Mouse (Mus musculus): ENCODE measurements around the gene Cd300e. TPM values are rescaled to one million over a fixed set of nuclear protein-coding genes. Genes with fewer than 3 reads are reported as not detected.

The Cd300e gene
- polyA plus RNA-seq, 1 experiment, result 0.13 TPM

GRCm38 (mm10) chr11:115071631-115072294, 9.8 kb upstream of the Cd300e start:
- 0 out of 2 replicates have a peak overlapping the region, but pooled peaks have one; percentile 7 for H3K4me3 ChIP-seq (ENCODE audit: insufficient read depth, low read depth, low read length)
- TF ChIP-seq POLR2A (IDR thresholded peaks at IDR 0.05; ENCODE audit: low read depth, low read length), result no peak
- TF ChIP-seq CTCF (conservative IDR thresholded peaks at IDR 0.05; ENCODE audit: insufficient read depth, insufficient read length, low read depth, low read length), result no peak
- peak; percentile 65 for DNase-seq
- no peaks in the 10 kb centered on the region for H3K27me3 ChIP-seq (replicated peaks; ENCODE audit: control insufficient read depth, insufficient read depth, low read length)
- 4% methylated on average over 14 of the region's 14 CpGs for WGBS
- no peaks in the 10 kb centered on the region for H3K36me3 ChIP-seq (ENCODE audit: control insufficient read depth, insufficient read depth, low read length)
- H3K27ac ChIP-seq (ENCODE audit: insufficient read depth, low read depth, low read length), result peak overlapping the region; percentile 52; the same call in 1 of the 2 replicates
- H3K4me1 ChIP-seq (ENCODE audit: control insufficient read depth, insufficient read depth, low read length), result no peaks in the 10 kb centered on the region

- no peak overlapping the region for H3K27ac ChIP-seq (ENCODE audit: insufficient read depth, low read depth, low read length)
- H3K4me1 ChIP-seq (ENCODE audit: control insufficient read depth, insufficient read depth, low read length), result no peaks in the 10 kb centered on the region
- no peaks in the 10 kb centered on the region for H3K36me3 ChIP-seq (ENCODE audit: control insufficient read depth, insufficient read depth, low read length)
- WGBS, result 13% methylated on average over 9 of the region's 9 CpGs
- H3K4me3 ChIP-seq (ENCODE audit: insufficient read depth, low read depth, low read length), result no peak overlapping the region
- TF ChIP-seq POLR2A (IDR thresholded peaks at IDR 0.05; ENCODE audit: low read depth, low read length) (no peak), CTCF (conservative IDR thresholded peaks at IDR 0.05; ENCODE audit: insufficient read depth, insufficient read length, low read depth, low read length) (no peak)
- no peaks in the 10 kb centered on the region for H3K27me3 ChIP-seq (replicated peaks; ENCODE audit: control insufficient read depth, insufficient read depth, low read length)
- no peak for DNase-seq
These were observed 9.1 kb upstream of the Cd300e start for GRCm38 (mm10) chr11:115071015-115071551.

- DNase-seq, result peak; percentile 11
- Histone ChIP-seq H3K27ac (ENCODE audit: insufficient read depth, low read depth, low read length) (no peak overlapping the region), H3K27me3 (replicated peaks; ENCODE audit: control insufficient read depth, insufficient read depth, low read length) (no peaks in the 10 kb centered on the region), H3K4me3 (ENCODE audit: insufficient read depth, low read depth, low read length) (no peak overlapping the region), H3K36me3 (ENCODE audit: control insufficient read depth, insufficient read depth, low read length) (no peaks in the 10 kb centered on the region), H3K4me1 (ENCODE audit: control insufficient read depth, insufficient read depth, low read length) (no peaks in the 10 kb centered on the region)
- WGBS, result 51% methylated on average over 6 of the region's 6 CpGs
- TF ChIP-seq POLR2A (IDR thresholded peaks at IDR 0.05; ENCODE audit: low read depth, low read length) (no peak), CTCF (conservative IDR thresholded peaks at IDR 0.05; ENCODE audit: insufficient read depth, insufficient read length, low read depth, low read length) (no peak)
These were observed 4.8 kb upstream of the Cd300e start for GRCm38 (mm10) chr11:115066768-115067167.

GRCm38 (mm10) chr11:115059797-115060196, 2.2 kb downstream of the Cd300e start:
- Histone ChIP-seq H3K27ac (ENCODE audit: insufficient read depth, low read depth, low read length) (no peak overlapping the region), H3K4me3 (ENCODE audit: insufficient read depth, low read depth, low read length) (no peak overlapping the region), H3K4me1 (ENCODE audit: control insufficient read depth, insufficient read depth, low read length) (no peaks in the 10 kb centered on the region), H3K27me3 (replicated peaks; ENCODE audit: control insufficient read depth, insufficient read depth, low read length) (no peaks in the 10 kb centered on the region), H3K36me3 (ENCODE audit: control insufficient read depth, insufficient read depth, low read length) (no peaks in the 10 kb centered on the region)
- 70% methylated on average over 2 of the region's 2 CpGs for WGBS
- no peak for DNase-seq
- TF ChIP-seq CTCF (conservative IDR thresholded peaks at IDR 0.05; ENCODE audit: insufficient read depth, insufficient read length, low read depth, low read length), result no peak
- no peak for TF ChIP-seq POLR2A (IDR thresholded peaks at IDR 0.05; ENCODE audit: low read depth, low read length)

- no peak overlapping the region for H3K27ac ChIP-seq (ENCODE audit: insufficient read depth, low read depth, low read length)
- TF ChIP-seq CTCF (conservative IDR thresholded peaks at IDR 0.05; ENCODE audit: insufficient read depth, insufficient read length, low read depth, low read length), result no peak
- TF ChIP-seq POLR2A (IDR thresholded peaks at IDR 0.05; ENCODE audit: low read depth, low read length), result no peak
- 52% methylated on average over 4 of the region's 4 CpGs for WGBS
- no peaks in the 10 kb centered on the region for H3K4me1 ChIP-seq (ENCODE audit: control insufficient read depth, insufficient read depth, low read length)
- no peaks in the 10 kb centered on the region for H3K27me3 ChIP-seq (replicated peaks; ENCODE audit: control insufficient read depth, insufficient read depth, low read length)
- H3K4me3 ChIP-seq (ENCODE audit: insufficient read depth, low read depth, low read length), result no peak overlapping the region
- DNase-seq, result no peak
- no peaks in the 10 kb centered on the region for H3K36me3 ChIP-seq (ENCODE audit: control insufficient read depth, insufficient read depth, low read length)
These were observed 3.3 kb downstream of the Cd300e start for GRCm38 (mm10) chr11:115058701-115059100.

- Histone ChIP-seq H3K27me3 (replicated peaks; ENCODE audit: control insufficient read depth, insufficient read depth, low read length) (no peaks in the 10 kb centered on the region), H3K27ac (ENCODE audit: insufficient read depth, low read depth, low read length) (no peak overlapping the region), H3K36me3 (ENCODE audit: control insufficient read depth, insufficient read depth, low read length) (no peaks in the 10 kb centered on the region), H3K4me1 (ENCODE audit: control insufficient read depth, insufficient read depth, low read length) (no peaks in the 10 kb centered on the region), H3K4me3 (ENCODE audit: insufficient read depth, low read depth, low read length) (no peak overlapping the region)
- DNase-seq, result no peak
- TF ChIP-seq POLR2A (IDR thresholded peaks at IDR 0.05; ENCODE audit: low read depth, low read length), result no peak
These were observed 7.4 kb downstream of the Cd300e start for GRCm38 (mm10) chr11:115054537-115054936.

GRCm38 (mm10) chr11:115052991-115053390, 9.0 kb downstream of the Cd300e start:
- no peak overlapping the region for H3K4me3 ChIP-seq (ENCODE audit: insufficient read depth, low read depth, low read length)
- no peak overlapping the region for H3K27ac ChIP-seq (ENCODE audit: insufficient read depth, low read depth, low read length)
- no peaks in the 10 kb centered on the region for H3K27me3 ChIP-seq (replicated peaks; ENCODE audit: control insufficient read depth, insufficient read depth, low read length)
- WGBS, result 86% methylated on average over 1 of the region's 1 CpGs
- no peaks in the 10 kb centered on the region for H3K4me1 ChIP-seq (ENCODE audit: control insufficient read depth, insufficient read depth, low read length)
- H3K36me3 ChIP-seq (ENCODE audit: control insufficient read depth, insufficient read depth, low read length), result no peaks in the 10 kb centered on the region
- DNase-seq, result no peak
- TF ChIP-seq CTCF (conservative IDR thresholded peaks at IDR 0.05; ENCODE audit: insufficient read depth, insufficient read length, low read depth, low read length) (no peak), POLR2A (IDR thresholded peaks at IDR 0.05; ENCODE audit: low read depth, low read length) (no peak)

Data from kidney, adult 2 months (tissue).